Mouse (Mus musculus): ENCODE data around the gene Krt88. TPM values are rescaled to one million over a fixed set of nuclear protein-coding genes. Genes with fewer than 3 reads are reported as not detected.

Gene Krt88
- polyA plus RNA-seq, 1 experiment, result not detected

DNA sequence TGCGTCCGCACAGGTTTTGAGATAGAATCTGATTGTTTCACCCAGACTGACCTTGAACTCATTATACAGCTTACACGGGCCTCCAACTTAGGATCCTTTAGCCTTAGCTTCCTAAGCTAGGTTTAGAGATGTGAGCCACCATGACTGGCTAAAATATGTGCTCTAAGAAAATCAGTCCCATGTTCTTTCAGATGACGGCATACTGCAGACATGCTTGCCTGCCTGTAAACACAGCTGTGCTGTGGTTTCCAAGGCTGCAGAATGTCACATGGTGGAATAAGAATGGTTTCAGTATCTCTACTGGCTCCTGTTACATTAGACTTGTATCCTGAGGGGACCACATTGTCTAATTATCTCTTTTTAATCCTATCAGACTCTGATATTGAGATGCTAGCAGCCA, 28.6 kb upstream of the Krt88 start:
- Histone ChIP-seq H3K36me3 (ENCODE audit: control insufficient read depth, insufficient read depth, low read length) (no peaks in the 10 kb centered on the region), H3K4me3 (ENCODE audit: control insufficient read depth, insufficient read depth, low read length) (no peak overlapping the region), H3K27me3 (ENCODE audit: control insufficient read depth, insufficient read depth, low read length) (no peaks in the 10 kb centered on the region), H3K4me1 (replicated peaks; ENCODE audit: control insufficient read depth, insufficient read depth, low read length) (peaks cover 7% of the 10 kb centered on the region; the same call in 1 of the 2 replicates), H3K27ac (ENCODE audit: control insufficient read depth, insufficient read depth, low read length) (no peak overlapping the region)
- no peak for TF ChIP-seq CTCF (IDR thresholded peaks at IDR 0.05; ENCODE audit: borderline replicate concordance, control insufficient read depth, extremely low read depth, insufficient read depth, low read length, poor library complexity)
- no peak for TF ChIP-seq POLR2A (IDR thresholded peaks at IDR 0.05; ENCODE audit: control insufficient read depth, extremely low read depth, insufficient read depth, low read length, poor library complexity)
- no peak for DNase-seq
- 70% methylated on average over 4 of the region's 4 CpGs for WGBS

DNA sequence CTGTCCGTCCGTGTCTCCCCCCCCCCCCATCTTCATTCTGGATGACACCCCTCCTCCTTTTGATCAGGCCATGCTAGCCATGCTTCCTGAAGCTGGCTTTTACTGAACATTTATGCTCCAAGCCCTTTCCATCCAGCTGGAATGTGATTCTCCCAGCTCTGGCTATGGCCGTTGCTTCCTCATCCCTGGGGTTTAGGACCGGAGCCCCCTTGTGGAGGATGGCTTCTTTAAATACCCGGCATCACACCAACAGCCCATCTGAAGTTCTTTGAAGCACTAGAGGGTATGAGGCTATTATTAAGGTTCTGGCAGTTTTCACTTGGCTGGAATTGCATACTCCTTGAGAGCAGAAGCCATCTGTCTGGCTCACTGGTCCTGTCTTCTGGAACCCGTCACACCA, 26.6 kb upstream of the Krt88 start:
- no peak overlapping the region for H3K4me3 ChIP-seq (ENCODE audit: control insufficient read depth, insufficient read depth, low read length)
- no peak overlapping the region for H3K27ac ChIP-seq (ENCODE audit: control insufficient read depth, insufficient read depth, low read length)
- no peaks in the 10 kb centered on the region for H3K27me3 ChIP-seq (ENCODE audit: control insufficient read depth, insufficient read depth, low read length)
- no peaks in the 10 kb centered on the region for H3K4me1 ChIP-seq (replicated peaks; ENCODE audit: control insufficient read depth, insufficient read depth, low read length)
- no peaks in the 10 kb centered on the region for H3K36me3 ChIP-seq (ENCODE audit: control insufficient read depth, insufficient read depth, low read length)
- 81% methylated on average over 6 of the region's 6 CpGs for WGBS
- TF ChIP-seq CTCF (IDR thresholded peaks at IDR 0.05; ENCODE audit: borderline replicate concordance, control insufficient read depth, extremely low read depth, insufficient read depth, low read length, poor library complexity), result no peak
- TF ChIP-seq POLR2A (IDR thresholded peaks at IDR 0.05; ENCODE audit: control insufficient read depth, extremely low read depth, insufficient read depth, low read length, poor library complexity), result no peak
- DNase-seq, result no peak

DNA sequence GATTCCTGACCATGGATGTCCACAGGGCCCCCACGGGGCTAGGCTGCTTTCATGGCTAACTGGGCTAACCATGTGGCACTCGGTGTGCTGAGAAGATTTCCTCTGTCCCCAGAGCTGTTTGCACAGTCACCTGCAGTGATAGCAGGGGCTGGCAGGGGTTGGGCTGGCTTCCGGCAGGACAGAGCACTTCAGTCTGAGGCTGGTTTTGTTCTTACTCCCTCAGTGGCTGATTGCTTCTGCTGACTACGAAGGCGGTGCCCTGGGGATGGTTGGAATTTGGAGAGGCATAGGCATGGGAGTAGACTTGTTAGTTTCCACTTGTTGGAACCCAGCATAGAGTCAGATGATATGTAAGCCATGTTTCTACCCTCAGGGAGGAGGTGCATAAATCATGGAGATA, 22.6 kb upstream of the Krt88 start:
- WGBS, result 13% methylated on average over 5 of the region's 5 CpGs
- no peak for TF ChIP-seq POLR2A (IDR thresholded peaks at IDR 0.05; ENCODE audit: control insufficient read depth, extremely low read depth, insufficient read depth, low read length, poor library complexity)
- TF ChIP-seq CTCF (IDR thresholded peaks at IDR 0.05; ENCODE audit: borderline replicate concordance, control insufficient read depth, extremely low read depth, insufficient read depth, low read length, poor library complexity), result no peak
- Histone ChIP-seq H3K36me3 (ENCODE audit: control insufficient read depth, insufficient read depth, low read length) (no peaks in the 10 kb centered on the region), H3K27me3 (ENCODE audit: control insufficient read depth, insufficient read depth, low read length) (no peaks in the 10 kb centered on the region), H3K4me3 (ENCODE audit: control insufficient read depth, insufficient read depth, low read length) (no peak overlapping the region), H3K27ac (ENCODE audit: control insufficient read depth, insufficient read depth, low read length) (no peak overlapping the region), H3K4me1 (replicated peaks; ENCODE audit: control insufficient read depth, insufficient read depth, low read length) (no peaks in the 10 kb centered on the region)
- no peak for DNase-seq

DNA sequence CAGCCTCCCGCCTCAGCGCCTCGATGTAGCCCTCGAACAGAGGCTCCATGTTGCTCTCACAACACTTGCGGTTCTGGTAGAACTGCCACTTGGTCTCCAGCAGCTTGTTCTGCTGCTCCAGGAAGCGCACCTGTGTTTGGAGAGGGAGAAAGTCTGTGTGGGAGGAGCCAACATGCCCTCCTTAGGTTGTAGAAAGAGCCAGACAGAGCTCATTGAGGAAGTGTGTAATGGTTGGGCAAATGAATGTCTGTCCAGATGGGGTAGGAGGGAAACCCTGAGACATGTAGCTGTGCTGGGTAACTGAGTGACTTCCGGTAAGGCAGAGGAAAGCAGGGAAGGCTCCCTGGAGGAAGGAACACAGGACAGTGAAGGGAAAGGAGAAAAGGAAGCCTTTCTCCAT, 10.9 kb upstream of the Krt88 start:
- Histone ChIP-seq H3K27ac (ENCODE audit: control insufficient read depth, insufficient read depth, low read length) (no peak overlapping the region), H3K36me3 (ENCODE audit: control insufficient read depth, insufficient read depth, low read length) (no peaks in the 10 kb centered on the region), H3K27me3 (ENCODE audit: control insufficient read depth, insufficient read depth, low read length) (peaks cover 2% of the 10 kb centered on the region; the same call in 1 of the 2 replicates), H3K4me1 (replicated peaks; ENCODE audit: control insufficient read depth, insufficient read depth, low read length) (no peaks in the 10 kb centered on the region), H3K4me3 (ENCODE audit: control insufficient read depth, insufficient read depth, low read length) (no peak overlapping the region)
- 45% methylated on average over 7 of the region's 7 CpGs for WGBS
- DNase-seq, result no peak
- no peak for TF ChIP-seq POLR2A (IDR thresholded peaks at IDR 0.05; ENCODE audit: control insufficient read depth, extremely low read depth, insufficient read depth, low read length, poor library complexity)
- no peak for TF ChIP-seq CTCF (IDR thresholded peaks at IDR 0.05; ENCODE audit: borderline replicate concordance, control insufficient read depth, extremely low read depth, insufficient read depth, low read length, poor library complexity)

DNA sequence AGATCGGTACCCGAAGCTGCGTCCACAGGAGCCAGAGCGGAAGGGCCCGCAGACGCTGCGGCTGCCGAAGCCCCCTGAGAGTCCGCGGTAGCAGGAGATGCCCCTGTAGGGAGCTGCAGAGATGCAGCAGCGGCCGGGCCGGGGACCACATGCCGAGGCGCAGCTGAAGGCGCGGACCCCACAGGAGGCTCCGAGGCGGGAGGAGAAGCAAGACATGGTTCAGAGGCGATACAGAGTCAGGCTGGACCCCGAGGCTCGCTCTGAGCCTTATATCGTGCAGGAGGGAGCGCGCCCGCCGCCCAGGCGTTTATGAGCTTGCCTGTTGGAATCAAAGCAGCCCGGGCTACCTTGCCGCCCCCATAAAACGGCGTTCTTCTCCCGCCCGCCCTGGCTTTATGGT, 9.0 kb upstream of the Krt88 start, which contains the start of gene Krt87:
Krt87 (minus strand) TSS at position 250 of the 400 bp plus-strand sequence.
- peaks cover 2% of the 10 kb centered on the region; the same call in 1 of the 2 replicates for H3K27me3 ChIP-seq (ENCODE audit: control insufficient read depth, insufficient read depth, low read length)
- no peak within 1 kb of the TSS for H3K27ac ChIP-seq (ENCODE audit: control insufficient read depth, insufficient read depth, low read length)
- DNase-seq, result no peak
- H3K4me3 ChIP-seq (ENCODE audit: control insufficient read depth, insufficient read depth, low read length), result no peak within 1 kb of the TSS
- no peaks in the 10 kb centered on the region for H3K36me3 ChIP-seq (ENCODE audit: control insufficient read depth, insufficient read depth, low read length)
- H3K4me1 ChIP-seq (replicated peaks; ENCODE audit: control insufficient read depth, insufficient read depth, low read length), result no peaks in the 10 kb centered on the region
- TF ChIP-seq POLR2A (IDR thresholded peaks at IDR 0.05; ENCODE audit: control insufficient read depth, extremely low read depth, insufficient read depth, low read length, poor library complexity), result no peak
- TF ChIP-seq CTCF (IDR thresholded peaks at IDR 0.05; ENCODE audit: borderline replicate concordance, control insufficient read depth, extremely low read depth, insufficient read depth, low read length, poor library complexity), result no peak
- WGBS, result 15% methylated on average over 34 of the region's 34 CpGs

DNA sequence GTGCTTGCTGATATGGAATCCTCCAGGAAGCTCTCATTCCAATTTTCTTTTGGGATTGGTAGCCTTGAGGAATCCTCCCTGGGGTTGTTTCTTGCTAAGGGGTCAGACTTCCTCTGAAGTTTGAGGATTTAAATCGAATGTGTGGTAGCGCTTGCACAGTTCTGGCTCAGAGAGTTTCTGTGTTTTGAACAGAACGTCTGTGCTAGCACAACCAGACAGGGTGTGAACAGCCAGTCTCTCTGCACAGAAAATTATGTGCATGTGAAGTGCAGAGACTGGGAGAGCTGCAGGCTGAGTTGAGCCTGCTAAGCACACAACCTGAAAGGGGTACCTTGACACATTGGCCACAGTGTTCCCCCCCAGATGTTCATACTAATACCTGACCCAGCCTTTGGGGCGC, 6.7 kb upstream of the Krt88 start:
- H3K27ac ChIP-seq (ENCODE audit: control insufficient read depth, insufficient read depth, low read length), result no peak overlapping the region
- no peak overlapping the region for H3K4me3 ChIP-seq (ENCODE audit: control insufficient read depth, insufficient read depth, low read length)
- peaks cover 2% of the 10 kb centered on the region; the same call in 1 of the 2 replicates for H3K27me3 ChIP-seq (ENCODE audit: control insufficient read depth, insufficient read depth, low read length)
- no peaks in the 10 kb centered on the region for H3K36me3 ChIP-seq (ENCODE audit: control insufficient read depth, insufficient read depth, low read length)
- 83% methylated on average over 4 of the region's 4 CpGs for WGBS
- no peaks in the 10 kb centered on the region for H3K4me1 ChIP-seq (replicated peaks; ENCODE audit: control insufficient read depth, insufficient read depth, low read length)
- TF ChIP-seq CTCF (IDR thresholded peaks at IDR 0.05; ENCODE audit: borderline replicate concordance, control insufficient read depth, extremely low read depth, insufficient read depth, low read length, poor library complexity), result no peak
- no peak for TF ChIP-seq POLR2A (IDR thresholded peaks at IDR 0.05; ENCODE audit: control insufficient read depth, extremely low read depth, insufficient read depth, low read length, poor library complexity)
- DNase-seq, result no peak

DNA sequence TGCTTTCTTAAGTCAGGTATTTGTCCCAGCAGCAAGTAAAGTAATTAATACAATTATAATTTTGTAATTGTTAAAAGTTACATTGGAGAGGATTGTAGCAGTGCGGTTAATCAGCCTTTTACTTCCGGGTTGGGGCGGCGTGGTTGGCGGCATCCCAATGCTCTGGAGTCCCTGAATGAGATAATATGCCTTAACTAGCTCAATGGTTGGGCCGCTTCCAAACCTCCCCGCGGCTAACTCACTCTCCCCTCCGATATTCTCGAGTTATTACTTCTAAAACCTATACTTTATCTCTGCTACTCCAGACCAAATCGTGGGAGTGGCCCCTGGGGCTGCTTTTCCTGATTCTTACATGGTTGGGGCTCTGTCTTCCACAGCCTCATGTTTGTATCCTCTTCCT, 972 bp upstream of the Krt88 start:
- Histone ChIP-seq H3K4me1 (replicated peaks; ENCODE audit: control insufficient read depth, insufficient read depth, low read length) (no peaks in the 10 kb centered on the region), H3K27ac (ENCODE audit: control insufficient read depth, insufficient read depth, low read length) (no peak overlapping the region), H3K36me3 (ENCODE audit: control insufficient read depth, insufficient read depth, low read length) (no peaks in the 10 kb centered on the region), H3K27me3 (ENCODE audit: control insufficient read depth, insufficient read depth, low read length) (no peaks in the 10 kb centered on the region), H3K4me3 (ENCODE audit: control insufficient read depth, insufficient read depth, low read length) (no peak overlapping the region)
- DNase-seq, result no peak
- WGBS, result 84% methylated on average over 11 of the region's 11 CpGs
- TF ChIP-seq CTCF (IDR thresholded peaks at IDR 0.05; ENCODE audit: borderline replicate concordance, control insufficient read depth, extremely low read depth, insufficient read depth, low read length, poor library complexity) (no peak), POLR2A (IDR thresholded peaks at IDR 0.05; ENCODE audit: control insufficient read depth, extremely low read depth, insufficient read depth, low read length, poor library complexity) (no peak)
